Mouse (Mus musculus) right cerebral cortex, postnatal 14 days (tissue): ENCODE measurements at regions not wholly inside any gene's neighbourhood (a gene's known extent, or its start where the extent isn't known, plus 50 kb on each side); places are given as distances from the start of the nearest gene placed in this dataset.

ENCODE experiments used
- DNase-seq: peaks from one replicate; pipeline ENCODE4 v3.0.0; 2022

DNA sequence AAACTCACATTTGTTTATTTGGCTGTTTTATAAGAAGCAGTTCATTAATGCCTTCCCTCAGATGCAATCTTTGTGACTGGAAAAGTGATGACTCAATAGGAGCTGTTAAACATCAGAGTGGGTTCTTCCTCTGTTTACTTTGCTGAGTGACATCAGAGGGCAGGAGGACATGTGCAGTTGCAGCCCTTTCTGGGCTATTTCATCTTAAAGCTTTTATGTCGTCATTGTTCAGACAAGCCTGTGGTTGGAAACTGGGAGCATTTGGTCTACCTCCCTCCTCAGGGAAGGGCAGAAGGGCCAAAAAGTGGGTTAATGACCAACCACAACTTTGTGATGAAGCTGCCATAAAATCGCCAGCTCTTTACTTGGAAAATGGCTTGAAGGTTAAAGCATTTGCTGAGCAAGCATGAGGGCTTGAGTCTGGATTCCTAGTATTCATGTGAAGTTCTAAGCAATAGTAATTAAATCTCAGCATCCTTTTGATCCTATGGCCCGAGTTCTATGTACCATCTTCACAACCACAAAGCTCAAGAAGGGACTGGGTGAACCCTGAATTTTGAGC is 103.8 kb upstream of the Igfbp3 start:
- DNase-seq = no peak

DNA sequence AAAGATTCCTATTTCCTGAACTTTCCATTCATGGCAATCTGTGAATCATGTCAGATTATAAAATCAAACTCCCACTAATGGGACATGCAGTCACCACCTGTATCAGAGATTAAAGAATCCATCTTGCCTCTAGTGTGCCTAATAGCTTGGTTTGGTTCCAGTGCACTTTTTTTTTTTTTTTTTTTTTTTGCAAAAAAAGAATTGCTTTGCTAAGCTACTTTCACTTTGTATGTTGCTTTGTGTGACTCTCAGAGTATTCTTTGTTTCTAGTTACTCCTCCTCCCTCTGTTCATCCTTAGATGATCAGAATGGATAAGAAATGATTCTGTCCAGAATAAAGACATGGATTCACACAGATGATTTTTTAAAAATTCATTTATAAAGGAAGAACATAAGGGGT is 82.5 kb upstream of the Igfbp3 start:
- no peak for DNase-seq

DNA sequence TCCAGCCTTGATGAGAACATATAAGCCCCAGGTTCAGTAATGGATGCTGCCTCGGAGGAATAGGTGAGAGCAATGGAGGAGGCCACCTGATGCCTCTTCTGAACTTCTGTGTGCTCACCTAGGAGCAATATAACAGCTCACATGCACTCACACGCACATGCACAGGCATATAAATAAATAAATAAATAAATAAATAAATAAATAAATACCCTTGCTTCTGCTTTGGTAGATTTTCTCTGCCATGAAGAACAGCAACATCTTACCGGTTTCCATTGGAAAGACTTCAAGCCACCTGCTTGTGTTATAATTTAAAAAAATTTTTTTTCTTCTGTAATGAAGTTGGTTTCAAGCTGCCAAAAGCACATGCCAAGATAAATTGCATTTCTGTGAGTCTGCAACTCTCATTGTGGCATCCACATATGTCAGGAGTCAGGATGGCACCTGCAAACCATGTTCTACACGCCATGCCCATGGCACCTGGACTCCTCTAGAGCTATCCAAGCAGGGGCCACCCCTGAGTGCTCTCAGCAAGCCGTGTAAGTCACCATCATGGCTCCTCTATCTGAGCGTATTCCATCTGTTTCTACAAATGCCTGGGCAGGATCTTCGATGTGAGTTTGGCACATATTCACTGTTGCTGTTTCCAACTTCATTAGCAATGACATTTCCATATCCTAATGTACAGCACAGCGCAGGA is 75.7 kb upstream of the Igfbp3 start:
- DNase-seq = no peak

DNA sequence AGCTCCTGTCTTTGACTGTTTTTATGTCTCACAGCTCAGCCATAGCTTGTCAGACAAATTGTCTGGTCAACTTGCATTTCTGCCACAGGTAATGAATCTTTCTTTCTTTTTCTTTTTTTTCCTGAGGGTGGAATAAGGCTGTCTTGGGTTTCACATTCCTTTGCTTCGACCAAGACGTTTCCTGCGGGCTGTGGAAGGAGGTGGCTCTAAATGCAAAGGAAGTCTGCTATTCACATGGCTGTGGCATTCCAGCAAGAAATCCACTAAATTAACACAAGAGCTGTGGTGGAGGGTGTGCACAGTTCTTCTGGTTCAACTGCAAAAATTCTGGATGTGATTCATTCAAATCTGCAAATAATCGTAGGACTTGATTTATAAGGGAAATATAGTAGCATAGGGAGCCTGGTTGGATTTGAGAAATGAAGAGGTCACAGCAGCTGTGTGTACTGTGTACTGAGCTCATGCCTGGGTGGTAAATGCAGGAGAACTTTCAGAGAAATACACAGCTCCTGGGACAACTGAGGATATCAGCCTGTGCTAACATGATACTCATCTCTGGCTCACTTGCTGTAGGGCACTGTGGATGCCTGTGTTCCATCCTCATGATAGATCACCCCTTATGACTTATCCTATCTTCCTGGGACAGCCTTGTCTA is 71.2 kb upstream of the Igfbp3 start:
- no peak for DNase-seq

DNA sequence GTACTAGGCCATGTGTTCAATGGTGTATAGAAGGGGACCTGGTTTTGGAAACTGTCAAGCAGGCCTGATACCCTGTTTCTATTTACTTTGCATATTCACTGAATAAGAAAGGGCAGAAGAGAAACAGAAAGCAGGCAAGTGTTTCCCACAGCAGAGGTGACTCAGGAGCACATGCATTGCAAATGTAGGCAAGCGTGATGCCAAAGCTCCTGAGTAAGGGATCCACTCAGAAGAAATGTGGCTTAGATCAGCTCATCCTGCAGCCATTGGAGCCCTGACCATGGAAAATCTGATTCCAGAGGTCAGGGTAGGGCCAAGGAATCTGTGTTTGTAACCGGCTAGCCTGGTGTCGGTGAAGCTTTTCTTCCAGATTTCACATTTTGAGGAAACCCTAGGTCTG is 69.3 kb upstream of the Igfbp3 start:
- DNase-seq = no peak

DNA sequence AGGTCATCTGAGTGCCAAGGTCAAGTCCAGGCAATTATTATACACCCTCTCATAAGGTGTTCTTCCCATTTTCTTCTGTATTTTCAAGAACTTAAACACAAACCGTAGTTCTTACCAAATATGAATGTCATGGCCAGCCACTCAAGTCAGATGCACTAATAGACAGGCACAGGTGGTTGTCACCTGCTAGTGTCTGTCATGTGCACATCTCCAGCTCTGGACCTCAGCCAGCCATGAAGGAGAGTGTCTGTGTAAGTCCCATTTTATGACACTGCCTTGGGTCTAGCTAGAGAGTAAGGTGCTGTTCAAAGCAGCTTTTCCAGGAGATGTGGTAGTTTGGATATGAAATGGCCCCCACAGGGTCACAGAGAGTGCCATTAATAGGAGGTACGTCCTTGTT is 68.5 kb upstream of the Igfbp3 start:
- no peak for DNase-seq

DNA sequence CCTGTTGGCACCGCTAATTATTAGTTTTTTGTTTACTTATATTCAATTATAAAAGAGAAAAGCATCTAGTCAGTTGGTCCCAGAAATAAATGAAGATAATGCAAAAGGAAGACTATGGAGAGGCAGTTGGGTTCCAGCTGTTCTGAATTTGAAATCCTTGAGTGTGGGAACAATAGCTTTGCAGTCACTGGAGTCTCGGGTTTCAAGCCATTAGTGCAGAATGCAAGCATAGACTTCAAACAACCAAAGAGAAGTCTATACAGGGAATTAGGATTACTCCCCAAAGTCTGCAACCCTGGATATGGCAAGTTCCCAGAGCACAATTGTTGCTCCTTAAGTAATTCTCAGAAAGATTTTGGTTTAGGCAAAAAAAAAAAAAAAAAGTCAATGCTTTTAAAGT is 67.9 kb upstream of the Igfbp3 start:
- DNase-seq = no peak

DNA sequence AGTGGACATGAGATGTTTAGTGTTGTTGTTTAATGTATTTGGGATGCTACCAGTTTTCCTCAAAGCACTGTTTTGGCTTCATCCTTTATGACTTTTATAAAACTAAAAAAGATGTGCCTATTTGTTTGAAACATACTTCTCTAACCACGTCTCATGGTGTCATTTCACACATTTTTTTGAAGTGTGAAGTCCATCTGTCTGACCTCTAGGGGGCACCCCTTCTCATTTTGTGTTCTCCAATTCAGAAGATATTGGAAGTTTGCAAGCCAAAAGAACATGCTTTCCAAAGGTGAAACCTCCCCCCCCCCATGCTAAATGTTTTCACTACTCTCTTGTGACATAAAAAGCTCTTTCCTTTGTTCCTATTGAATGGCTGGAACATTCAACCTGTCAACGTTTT is 66.2 kb upstream of the Igfbp3 start:
- DNase-seq = no peak

DNA sequence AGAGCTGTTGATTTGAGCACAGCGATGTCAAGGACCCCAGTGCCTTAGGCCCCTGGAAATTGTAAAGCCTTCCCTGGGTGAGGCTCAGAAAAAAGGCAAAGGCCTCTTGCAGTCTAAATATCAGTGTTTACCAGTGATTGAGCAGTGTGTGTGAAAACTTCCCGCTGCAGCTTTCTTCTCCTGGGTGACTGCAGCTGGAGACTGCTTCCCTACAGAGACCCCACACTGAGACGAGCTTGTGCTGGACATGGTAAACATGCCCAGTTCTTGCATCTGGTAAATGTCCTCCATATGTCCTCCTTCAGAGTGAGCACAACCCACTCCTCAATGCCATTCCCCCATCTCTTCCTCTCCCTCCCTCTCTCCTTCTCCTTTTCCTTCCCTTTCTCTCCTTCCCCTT is 58.8 kb upstream of the Igfbp3 start:
- no peak for DNase-seq

DNA sequence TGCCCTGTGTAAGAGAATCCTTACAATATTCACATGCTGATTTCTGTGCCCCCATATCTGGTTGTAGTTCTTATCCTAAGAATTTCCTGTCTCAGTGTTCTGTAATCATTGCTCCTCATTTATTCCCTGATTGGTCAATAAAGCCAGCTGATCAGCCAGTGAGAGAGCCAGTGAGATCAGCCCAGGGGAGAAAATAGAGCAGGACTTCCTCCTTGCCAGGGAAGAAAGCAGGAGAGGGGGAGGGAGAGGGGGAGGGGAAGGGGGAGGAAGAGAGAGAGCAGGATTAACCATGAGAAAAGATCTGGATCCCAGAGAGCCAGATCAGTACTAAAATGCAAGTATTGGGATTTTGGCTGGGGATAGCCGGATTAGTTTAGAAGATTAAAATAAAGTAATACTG is 57.2 kb upstream of the Igfbp3 start:
- DNase-seq = no peak

DNA sequence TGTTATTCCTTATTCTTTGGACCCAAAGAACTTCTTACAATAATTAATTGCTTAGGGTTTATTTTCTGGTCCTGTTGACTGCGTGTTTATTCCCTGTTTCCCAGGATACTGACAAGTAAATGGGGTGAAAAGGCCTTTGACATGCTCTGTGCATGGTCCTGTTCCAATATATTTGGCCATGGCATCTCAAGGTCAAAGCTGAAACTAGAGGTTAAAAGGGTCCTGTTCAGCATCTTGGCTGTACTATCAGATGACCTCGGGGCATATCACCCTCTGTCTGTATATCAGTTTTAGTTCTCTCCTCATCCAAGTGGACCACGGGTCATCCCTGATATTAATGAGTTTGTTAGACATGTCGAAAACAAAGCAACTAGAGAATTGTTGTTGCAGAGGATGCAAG is 50.2 kb upstream of the Igfbp3 start:
- no peak for DNase-seq
